ENCODE assay signal across 8 mouse cellular contexts in genomic region chr2:25365091-25365761, GRCm38 (mm10). TPM values are rescaled to one million over a fixed set of nuclear protein-coding genes. Genes with fewer than 3 reads are reported as not detected.
A peak's percentile ranks its signal among the peaks of the same experiment; 100 is the strongest.
DNase-seq lines count a peak whose midpoint lies in the region; ATAC-seq lines count a peak whose summit lies in the region.

Uap1l1 (minus strand) TSS chr2:25365682.

- H3K36me3 ChIP-seq in limb, embryonic 12.5 days, result no peaks in the 10 kb centered on the region
- no peaks in the 10 kb centered on the region for H3K36me3 ChIP-seq in midbrain, embryonic 13.5 days

- H3K4me3 ChIP-seq in limb, embryonic 12.5 days (replicated peaks), result peak within 1 kb of the TSS; percentile 60
- peak within 1 kb of the TSS; percentile 54 for H3K4me3 ChIP-seq in midbrain, embryonic 13.5 days (replicated peaks)

- under 1% methylated on average over 54 of the region's 54 CpGs for WGBS in limb, embryonic 12.5 days
- under 1% methylated on average over 54 of the region's 54 CpGs for WGBS in midbrain, embryonic 13.5 days

- peak; percentile 88 for DNase-seq in adipocyte (ENCODE audit: low spot score)
- peak; percentile 82 for DNase-seq in embryo, embryonic 11 days
- DNase-seq in heart, adult 11 months, result peak; percentile 99
- DNase-seq in kidney, adult 11 months, result peak; percentile 81
- DNase-seq in skeletal muscle tissue, adult 2 months (ENCODE audit: low read depth, low spot score), result peak; percentile 76

- H3K4me2 ChIP-seq in limb, embryonic 12.5 days, result peak within 1 kb of the TSS; percentile 99
- H3K4me2 ChIP-seq in midbrain, embryonic 13.5 days (replicated peaks), result peak within 1 kb of the TSS; percentile 96

- ATAC-seq in limb, embryonic 12.5 days (ENCODE audit: insufficient number of reproducible peaks, insufficient read depth, low FRiP score, low TSS enrichment, low read depth), result peak; percentile 63
- peak; percentile 87 for ATAC-seq in midbrain, embryonic 13.5 days
- ATAC-seq in erythroid progenitor cell, adult 5-6 weeks (replicated peaks; ENCODE audit: low FRiP score, poor library complexity, severe bottlenecking), result no peak

- no peaks in the 10 kb centered on the region for H3K9me3 ChIP-seq in limb, embryonic 12.5 days
- no peaks in the 10 kb centered on the region for H3K9me3 ChIP-seq in midbrain, embryonic 13.5 days

- H3K27me3 ChIP-seq in limb, embryonic 12.5 days, result peaks cover 45% of the 10 kb centered on the region
- peaks cover 52% of the 10 kb centered on the region for H3K27me3 ChIP-seq in midbrain, embryonic 13.5 days

- H3K4me1 ChIP-seq in limb, embryonic 12.5 days (replicated peaks), result peaks cover 8% of the 10 kb centered on the region; the same call in 1 of the 2 replicates
- H3K4me1 ChIP-seq in midbrain, embryonic 13.5 days (replicated peaks), result peaks cover 11% of the 10 kb centered on the region

- no peak within 1 kb of the TSS for H3K27ac ChIP-seq in limb, embryonic 12.5 days
- H3K27ac ChIP-seq in midbrain, embryonic 13.5 days, result peak within 1 kb of the TSS; percentile 25; the same call in 1 of the 2 replicates

- H3K9ac ChIP-seq in limb, embryonic 12.5 days (replicated peaks), result peak within 1 kb of the TSS; percentile 69
- peak within 1 kb of the TSS; percentile 67 for H3K9ac ChIP-seq in midbrain, embryonic 13.5 days (replicated peaks)

RNA-seq across cellular contexts. Expression of gene Uap1l1, which starts in this region (rescaled TPM):
- 7.2 and 7.8 TPM in 2 replicates for polyA plus RNA-seq in limb, embryonic 12.5 days (2016; fragmentation: Nextera tagmentation; extraction: Ambion mirVana)
- 3.9 and 4.4 TPM in 2 replicates for polyA plus RNA-seq in midbrain, embryonic 13.5 days (2015; fragmentation: Nextera tagmentation; extraction: Ambion mirVana)
- total RNA-seq in erythroid progenitor cell, adult 5-6 weeks (2015; ENCODE audit: low replicate concordance), result 8.8 and 13.3 TPM in 2 replicates
- 0.30 and 2.7 TPM in 2 replicates for total RNA-seq in erythroid progenitor cell, adult 5-6 weeks (2017; ENCODE audit: low replicate concordance)
